Mouse (Mus musculus): Measurements from ENCODE around the gene Art2b.

- TF ChIP-seq E2F4 (IDR thresholded peaks at IDR 0.05; ENCODE audit: insufficient replicate concordance, low read depth, low read length) (no peak), ZKSCAN1 (IDR thresholded peaks at IDR 0.05; ENCODE audit: borderline replicate concordance, low read depth, low read length) (no peak), POLR2A (IDR thresholded peaks at IDR 0.05; ENCODE audit: low read depth, low read length) (no peak), GABPA (IDR thresholded peaks at IDR 0.05; ENCODE audit: insufficient replicate concordance, low read depth, low read length) (no peak)
These were observed 43.7 kb downstream of the Art2b start for GRCm38 (mm10) chr7:101541734-101542133.
